Mouse (Mus musculus) brain, embryonic 14.5 days (tissue): Measurements from ENCODE around the gene Ccdc93. TPM values are rescaled to one million over a fixed set of nuclear protein-coding genes. Genes with fewer than 3 reads are reported as not detected.
A peak's percentile ranks its signal among the peaks of the same experiment; 100 is the strongest.

Source experiments
- DNase-seq: peaks from one replicate; pipeline ENCODE4 v3.0.0-alpha.2; 2011; ENCODE audit warnings: low read depth
- CTCF ChIP-seq: fragments of 200-500 bp; IDR thresholded peaks from 2 replicates; pipeline ENCODE4 v1.5.1; 2012; ENCODE audit warnings: inconsistent platforms, mild to moderate bottlenecking, moderate library complexity, borderline replicate concordance; ENCODE audit not compliant: insufficient read depth, insufficient read length; ENCODE audit errors: extremely low read depth
- POLR2A ChIP-seq: fragments of 200-500 bp; IDR thresholded peaks from 2 replicates; pipeline ENCODE4 v1.6.1; 2012; ENCODE audit warnings: mild to moderate bottlenecking, inconsistent platforms, borderline replicate concordance; ENCODE audit not compliant: poor library complexity, insufficient read depth, insufficient read length, severe bottlenecking; ENCODE audit errors: extremely low read depth
- polyA plus RNA-seq: library from polyadenylated mRNA; depleted of rRNA; stranded (reverse); fragments of >200 nt; gene quantifications from 2 replicates; pipeline ENCODE4 v1.2.3, GENCODE M21; 2012

Ccdc93 gene
- polyA plus RNA-seq, 1 experiment, result 18.7 TPM

DNA sequence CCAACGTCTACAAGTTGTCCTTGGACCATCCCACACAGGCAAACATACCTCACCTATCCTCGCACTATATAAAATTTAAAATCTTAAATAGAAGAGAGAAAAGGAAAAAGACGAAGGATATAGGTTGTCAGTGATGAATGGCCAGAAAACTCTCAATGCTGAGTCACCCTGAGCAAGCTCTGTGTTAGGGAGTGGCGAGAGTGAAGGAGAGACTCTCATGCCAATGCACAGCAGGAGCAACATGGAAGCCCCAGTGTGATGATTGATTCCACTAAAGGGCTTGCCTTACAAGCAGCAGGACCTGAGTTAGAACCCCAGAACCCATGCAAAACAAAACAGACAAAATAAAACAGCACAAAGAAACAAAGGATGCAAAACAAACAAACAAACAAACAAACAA is 32.6 kb upstream of the Ccdc93 start:
- no peak for TF ChIP-seq CTCF
- no peak for TF ChIP-seq POLR2A
- no peak for DNase-seq

- no peak for TF ChIP-seq POLR2A
- TF ChIP-seq CTCF, result no peak
- DNase-seq, result peak; percentile 89
These were observed 31.6 kb upstream of the Ccdc93 start for GRCm38 (mm10) chr1:121398986-121399881.

- DNase-seq, result peak; percentile 93
- TF ChIP-seq CTCF, result peak; percentile 63
- TF ChIP-seq POLR2A, result no peak
These were observed 30.6 kb upstream of the Ccdc93 start for GRCm38 (mm10) chr1:121400243-121400642.

DNA sequence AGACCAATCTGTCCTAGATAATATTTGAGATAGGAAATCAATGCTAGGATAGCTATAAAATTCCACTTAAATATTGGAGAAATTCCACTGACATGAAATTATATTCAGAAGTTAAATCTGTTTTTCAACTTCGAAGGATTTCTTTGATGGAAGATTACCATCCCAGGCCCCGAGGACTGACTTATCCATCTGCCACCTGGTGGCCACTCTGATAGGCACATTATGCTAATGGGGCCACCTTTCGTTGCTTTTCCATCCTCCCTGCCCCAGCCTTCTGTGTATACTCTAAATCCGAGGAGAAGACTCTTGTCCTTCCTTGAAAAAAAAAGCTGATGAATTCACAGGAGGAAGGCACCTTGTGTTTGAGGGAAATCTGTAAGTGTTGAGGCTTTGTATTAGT is 11.8 kb upstream of the Ccdc93 start:
- TF ChIP-seq CTCF (peak; percentile 65; the same call in 1 of the 2 replicates), POLR2A (no peak)
- DNase-seq, result peak; percentile 45

DNA sequence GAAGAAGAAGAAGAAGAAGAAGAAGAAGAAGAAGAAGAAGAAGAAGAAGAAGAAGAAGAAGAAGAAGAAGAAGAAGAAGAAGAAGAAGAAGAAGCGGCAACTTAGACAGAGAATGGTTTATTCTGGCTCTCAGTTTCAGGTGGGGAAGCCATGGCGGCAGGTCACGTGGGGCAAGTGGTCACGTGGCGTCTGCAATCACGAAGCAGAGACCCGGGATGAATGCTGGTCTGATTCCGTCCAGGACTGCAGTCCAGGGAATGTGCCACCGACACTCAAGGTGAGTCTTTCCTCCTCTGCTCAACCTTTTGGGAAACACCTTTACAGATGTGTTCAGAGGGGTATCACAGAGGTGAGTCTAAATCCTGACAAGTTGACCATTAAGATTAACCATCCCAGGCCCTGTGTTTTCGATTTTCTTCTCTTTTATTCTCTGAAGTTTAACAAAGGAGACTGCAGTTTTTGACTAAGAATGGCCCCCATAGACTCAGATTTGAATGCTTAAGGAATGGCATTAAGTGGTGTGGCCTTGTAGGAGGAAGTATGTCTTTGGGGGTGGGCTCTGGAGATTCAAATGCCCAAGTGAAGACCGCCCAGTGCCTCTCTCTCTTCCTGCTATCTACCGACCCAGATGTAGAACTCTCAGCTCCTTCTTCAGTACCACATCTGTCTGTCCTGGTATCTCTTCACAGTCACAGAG is 11.1 kb upstream of the Ccdc93 start:
- no peak for DNase-seq
- TF ChIP-seq CTCF, result no peak
- TF ChIP-seq POLR2A, result no peak

GRCm38 (mm10) chr1:121430183-121430937 is 489 bp upstream of the Ccdc93 start:
- TF ChIP-seq POLR2A (no peak), CTCF (no peak)
- DNase-seq, result peak; percentile 15

- TF ChIP-seq POLR2A (no peak), CTCF (no peak)
- no peak for DNase-seq
These were observed 5.1 kb downstream of the Ccdc93 start for GRCm38 (mm10) chr1:121435981-121436380.

DNA sequence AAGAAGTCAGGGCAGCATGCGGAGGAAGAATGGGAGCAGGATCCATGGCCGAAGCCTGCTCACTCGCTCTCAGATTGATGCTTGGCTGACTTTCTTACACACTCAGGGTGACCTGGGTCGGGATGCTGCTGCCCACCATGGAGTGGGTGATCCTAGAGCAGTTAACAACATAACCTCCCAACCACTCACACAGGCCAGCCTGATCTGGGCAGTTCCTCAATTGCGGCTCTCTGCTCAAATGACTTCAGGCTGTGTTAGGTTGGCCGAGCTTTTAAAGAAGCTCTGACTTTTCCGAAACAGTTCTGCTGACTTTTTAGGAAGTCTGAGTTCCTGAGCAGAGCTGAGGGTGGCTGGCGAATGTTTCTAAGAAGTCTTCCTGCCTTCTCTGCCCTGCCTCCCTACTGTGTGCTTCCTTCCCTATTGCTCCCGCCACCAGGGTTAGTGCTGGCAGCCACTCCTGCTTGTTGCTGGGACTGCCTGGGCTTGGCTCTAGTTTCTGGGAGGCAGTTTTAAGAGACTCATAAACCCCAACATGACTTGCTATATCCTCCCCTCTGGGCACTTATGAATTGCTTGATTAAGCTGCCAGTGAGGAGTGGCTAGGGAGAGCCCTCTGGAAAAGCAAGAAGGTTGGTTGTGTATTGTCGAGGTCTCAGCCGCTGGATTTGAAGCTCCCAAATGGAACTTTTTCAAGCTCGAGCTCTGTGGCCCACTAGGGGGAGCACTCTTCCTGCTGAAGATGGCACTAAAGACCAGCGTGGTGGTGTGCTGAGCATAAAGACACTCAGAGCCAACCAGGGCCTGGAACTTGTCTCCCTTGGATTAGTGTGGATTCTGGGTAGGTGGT is 9.9 kb downstream of the Ccdc93 start:
- TF ChIP-seq POLR2A, result no peak
- TF ChIP-seq CTCF, result peak; percentile 87
- DNase-seq, result peak; percentile 87

- TF ChIP-seq CTCF (no peak), POLR2A (no peak)
- DNase-seq, result no peak
These were observed 13.3 kb downstream of the Ccdc93 start for GRCm38 (mm10) chr1:121444147-121444546.

DNA sequence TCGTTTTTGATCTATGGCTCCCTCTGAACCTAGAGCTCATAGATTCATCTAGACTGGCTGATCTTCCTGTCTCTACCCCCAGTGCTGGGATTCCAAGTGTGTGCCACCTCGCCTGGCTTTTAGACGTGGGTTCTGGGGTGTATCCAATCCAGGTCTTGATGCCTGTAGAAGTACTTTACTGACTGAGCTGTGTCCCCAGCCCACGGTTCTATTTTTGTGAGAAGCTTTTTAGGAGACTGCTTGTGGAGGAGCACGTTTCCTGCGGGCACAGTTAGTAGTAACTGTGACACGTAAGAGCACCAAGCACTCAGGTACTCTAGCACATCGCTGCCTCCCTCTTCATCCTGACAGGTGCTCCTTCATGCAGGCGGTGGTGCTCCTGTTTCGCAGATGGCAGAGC is 16.4 kb downstream of the Ccdc93 start:
- no peak for DNase-seq
- no peak for TF ChIP-seq CTCF
- TF ChIP-seq POLR2A, result no peak
